Mouse (Mus musculus) thymus, adult 2 months (tissue): ENCODE results near the gene Bysl.

Experiments
- CTCF ChIP-seq: fragments of 200-500 bp; IDR thresholded peaks from 2 replicates; pipeline ENCODE4 v1.5.1; 2012; ENCODE audit warnings: mild to moderate bottlenecking, control low read depth, low read length, moderate library complexity, borderline replicate concordance; ENCODE audit not compliant: control insufficient read depth, poor library complexity, insufficient read depth; ENCODE audit errors: extremely low read depth
- POLR2A ChIP-seq: fragments of 200-500 bp; IDR thresholded peaks from 2 replicates; pipeline ENCODE4 v1.6.1; 2012; ENCODE audit warnings: mild to moderate bottlenecking, low read length, control low read depth, moderate library complexity; ENCODE audit not compliant: control insufficient read depth, poor library complexity, insufficient read depth; ENCODE audit errors: extremely low read depth

- TF ChIP-seq CTCF (no peak), POLR2A (no peak)
Measured at GRCm38 (mm10) chr17:47602289-47602688, 9.0 kb downstream of the Bysl start.
